Mouse (Mus musculus): ENCODE measurements around the gene Klrb1c.

- no peak for TF ChIP-seq CTCF (IDR thresholded peaks at IDR 0.05; ENCODE audit: control insufficient read depth, insufficient read depth, insufficient replicate concordance, low read depth, low read length)
- no peak for TF ChIP-seq POLR2A (IDR thresholded peaks at IDR 0.05; ENCODE audit: control insufficient read depth, low read depth, low read length)
These were observed 8.3 kb upstream of the Klrb1c start for GRCm38 (mm10) chr6:128797185-128797905.
